Mouse (Mus musculus) ES-E14 (cell line): ENCODE measurements around the gene Rrbp1.

Source experiments
- HCFC1 ChIP-seq: IDR thresholded peaks from 2 replicates; pipeline ENCODE4 v1.6.1; 2012; ENCODE audit warnings: low read length, inconsistent platforms, borderline replicate concordance; ENCODE audit not compliant: insufficient read depth
- MAFK ChIP-seq: IDR thresholded peaks from 2 replicates; pipeline ENCODE4 v1.6.1; 2014; ENCODE audit warnings: mild to moderate bottlenecking, low read depth, low read length, inconsistent platforms; ENCODE audit not compliant: insufficient read depth
- ZC3H11A ChIP-seq: IDR thresholded peaks from 2 replicates; pipeline ENCODE4 v1.6.1; 2012; ENCODE audit warnings: low read depth, mild to moderate bottlenecking, inconsistent platforms, low read length, borderline replicate concordance
- ZNF384 ChIP-seq: IDR thresholded peaks from 2 replicates; pipeline ENCODE4 v1.6.1; 2012; ENCODE audit warnings: low read depth, low read length, inconsistent platforms

DNA sequence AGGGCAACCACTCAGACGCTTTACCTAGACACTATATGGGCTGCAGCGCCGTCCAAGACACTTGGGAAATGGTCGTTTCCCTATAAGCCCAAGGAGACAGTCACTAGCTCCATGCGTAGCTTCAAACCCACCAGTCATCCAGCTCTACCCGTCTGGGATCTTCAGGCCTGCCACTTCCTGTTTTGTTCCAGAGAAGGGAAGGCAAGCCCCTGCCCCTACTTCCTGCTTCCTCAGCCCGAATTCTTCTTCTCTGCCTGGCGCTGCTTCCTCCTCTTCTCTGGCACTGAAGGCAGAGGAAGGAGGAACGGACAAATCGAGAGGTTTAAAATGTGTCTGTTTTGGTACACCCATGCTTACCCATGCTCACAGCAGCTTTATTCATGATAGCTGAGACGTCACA lies 35.9 kb upstream of the Rrbp1 start:
- TF ChIP-seq ZC3H11A (no peak), ZNF384 (no peak), MAFK (no peak), HCFC1 (no peak)
